Mouse (Mus musculus): Measurements from ENCODE around the gene Gm28043. TPM values are rescaled to one million over a fixed set of nuclear protein-coding genes. Genes with fewer than 3 reads are reported as not detected.
A peak's percentile ranks its signal among the peaks of the same experiment; 100 is the strongest.

Gm28043 gene
- polyA plus RNA-seq (2014; fragmentation: Nextera tagmentation; extraction: Ambion mirVana): 2.8 and 3.4 TPM in 2 replicates

- Histone ChIP-seq H3K4me1 (replicated peaks; ENCODE audit: control insufficient read depth, insufficient read depth, low read length) (peaks cover 16% of the 10 kb centered on the region), H3K9ac (ENCODE audit: low read length) (peak within 1 kb of the TSS; percentile 97), H3K27me3 (replicated peaks; ENCODE audit: control insufficient read depth, insufficient read depth, low read length) (no peaks in the 10 kb centered on the region), H3K4me2 (ENCODE audit: low read length) (peak within 1 kb of the TSS; percentile 64), H3K4me3 (ENCODE audit: low read depth, low read length) (peak within 1 kb of the TSS; percentile 94), H3K27ac (ENCODE audit: low read depth) (peak within 1 kb of the TSS; percentile 96), H3K9me3 (ENCODE audit: control insufficient read depth, low read length) (no peaks in the 10 kb centered on the region), H3K36me3 (ENCODE audit: control insufficient read depth, insufficient read depth, low read length) (peaks cover 12% of the 10 kb centered on the region)
- ATAC-seq (replicated peaks; ENCODE audit: low FRiP score, low TSS enrichment, low read depth) (peak; percentile 91), DNase-seq (ENCODE audit: low spot score) (peak; percentile 94)
- WGBS: under 1% methylated on average over 52 of the region's 52 CpGs
Observed at GRCm38 (mm10) chr17:29614115-29615023, at the start of gene Gm28043, which contains the start of gene Rnf8. TSS of gene Gm28043 (plus strand) at chr17:29614876. TSS of gene Rnf8 (plus strand) at chr17:29614790.

GRCm38 (mm10) chr17:29565521-29565920, 49.2 kb upstream of the Gm28043 start:
- DNase-seq (ENCODE audit: low spot score) (no peak), ATAC-seq (replicated peaks; ENCODE audit: low FRiP score, low TSS enrichment, low read depth) (no peak)
- no peak overlapping the region for H3K9ac ChIP-seq (ENCODE audit: low read length)
- H3K27me3 ChIP-seq (replicated peaks; ENCODE audit: control insufficient read depth, insufficient read depth, low read length): no peaks in the 10 kb centered on the region
- H3K36me3 ChIP-seq (ENCODE audit: control insufficient read depth, insufficient read depth, low read length): peaks cover 27% of the 10 kb centered on the region
- 98% methylated on average over 5 of the region's 5 CpGs for WGBS
- no peaks in the 10 kb centered on the region for H3K9me3 ChIP-seq (ENCODE audit: control insufficient read depth, low read length)
- no peak overlapping the region for H3K27ac ChIP-seq (ENCODE audit: low read depth)
- H3K4me2 ChIP-seq (ENCODE audit: low read length): no peak overlapping the region
- no peak overlapping the region for H3K4me3 ChIP-seq (ENCODE audit: low read depth, low read length)
- H3K4me1 ChIP-seq (replicated peaks; ENCODE audit: control insufficient read depth, insufficient read depth, low read length): no peaks in the 10 kb centered on the region

- WGBS: 92% methylated on average over 15 of the region's 15 CpGs
- no peak overlapping the region for H3K9ac ChIP-seq (ENCODE audit: low read length)
- DNase-seq (ENCODE audit: low spot score) (no peak), ATAC-seq (replicated peaks; ENCODE audit: low FRiP score, low TSS enrichment, low read depth) (no peak)
- H3K27me3 ChIP-seq (replicated peaks; ENCODE audit: control insufficient read depth, insufficient read depth, low read length): no peaks in the 10 kb centered on the region
- no peaks in the 10 kb centered on the region for H3K9me3 ChIP-seq (ENCODE audit: control insufficient read depth, low read length)
- no peak overlapping the region for H3K27ac ChIP-seq (ENCODE audit: low read depth)
- peaks cover 54% of the 10 kb centered on the region for H3K36me3 ChIP-seq (ENCODE audit: control insufficient read depth, insufficient read depth, low read length)
- no peaks in the 10 kb centered on the region for H3K4me1 ChIP-seq (replicated peaks; ENCODE audit: control insufficient read depth, insufficient read depth, low read length)
- H3K4me3 ChIP-seq (ENCODE audit: low read depth, low read length): no peak overlapping the region
- H3K4me2 ChIP-seq (ENCODE audit: low read length): no peak overlapping the region
Observed at GRCm38 (mm10) chr17:29568435-29568834, 46.2 kb upstream of the Gm28043 start.

- H3K9ac ChIP-seq (ENCODE audit: low read length): no peak overlapping the region
- no peaks in the 10 kb centered on the region for H3K27me3 ChIP-seq (replicated peaks; ENCODE audit: control insufficient read depth, insufficient read depth, low read length)
- H3K4me3 ChIP-seq (ENCODE audit: low read depth, low read length): no peak overlapping the region
- WGBS: 90% methylated on average over 6 of the region's 6 CpGs
- DNase-seq (ENCODE audit: low spot score): no peak
- H3K9me3 ChIP-seq (ENCODE audit: control insufficient read depth, low read length): no peaks in the 10 kb centered on the region
- no peak overlapping the region for H3K4me2 ChIP-seq (ENCODE audit: low read length)
- ATAC-seq (replicated peaks; ENCODE audit: low FRiP score, low TSS enrichment, low read depth): no peak
- H3K36me3 ChIP-seq (ENCODE audit: control insufficient read depth, insufficient read depth, low read length): peaks cover 63% of the 10 kb centered on the region
- H3K4me1 ChIP-seq (replicated peaks; ENCODE audit: control insufficient read depth, insufficient read depth, low read length): no peaks in the 10 kb centered on the region
- no peak overlapping the region for H3K27ac ChIP-seq (ENCODE audit: low read depth)
Observed at GRCm38 (mm10) chr17:29569831-29570230, 44.8 kb upstream of the Gm28043 start.

GRCm38 (mm10) chr17:29579579-29580126, 35.0 kb upstream of the Gm28043 start:
- H3K9me3 ChIP-seq (ENCODE audit: control insufficient read depth, low read length): no peaks in the 10 kb centered on the region
- no peak for ATAC-seq (replicated peaks; ENCODE audit: low FRiP score, low TSS enrichment, low read depth)
- no peaks in the 10 kb centered on the region for H3K4me1 ChIP-seq (replicated peaks; ENCODE audit: control insufficient read depth, insufficient read depth, low read length)
- 86% methylated on average over 4 of the region's 4 CpGs for WGBS
- DNase-seq (ENCODE audit: low spot score): no peak
- H3K27me3 ChIP-seq (replicated peaks; ENCODE audit: control insufficient read depth, insufficient read depth, low read length): no peaks in the 10 kb centered on the region
- no peak overlapping the region for H3K4me2 ChIP-seq (ENCODE audit: low read length)
- H3K27ac ChIP-seq (ENCODE audit: low read depth): no peak overlapping the region
- H3K36me3 ChIP-seq (ENCODE audit: control insufficient read depth, insufficient read depth, low read length): peaks cover 73% of the 10 kb centered on the region
- H3K9ac ChIP-seq (ENCODE audit: low read length): no peak overlapping the region
- no peak overlapping the region for H3K4me3 ChIP-seq (ENCODE audit: low read depth, low read length)

- H3K27me3 ChIP-seq (replicated peaks; ENCODE audit: control insufficient read depth, insufficient read depth, low read length): no peaks in the 10 kb centered on the region
- H3K9me3 ChIP-seq (ENCODE audit: control insufficient read depth, low read length): no peaks in the 10 kb centered on the region
- ATAC-seq (replicated peaks; ENCODE audit: low FRiP score, low TSS enrichment, low read depth) (no peak), DNase-seq (ENCODE audit: low spot score) (no peak)
- 86% methylated on average over 5 of the region's 5 CpGs for WGBS
- H3K4me1 ChIP-seq (replicated peaks; ENCODE audit: control insufficient read depth, insufficient read depth, low read length): no peaks in the 10 kb centered on the region
- H3K36me3 ChIP-seq (ENCODE audit: control insufficient read depth, insufficient read depth, low read length): peaks cover 40% of the 10 kb centered on the region
- no peak overlapping the region for H3K4me2 ChIP-seq (ENCODE audit: low read length)
- no peak overlapping the region for H3K4me3 ChIP-seq (ENCODE audit: low read depth, low read length)
- no peak overlapping the region for H3K9ac ChIP-seq (ENCODE audit: low read length)
- H3K27ac ChIP-seq (ENCODE audit: low read depth): no peak overlapping the region
Observed at GRCm38 (mm10) chr17:29583569-29583968, 31.1 kb upstream of the Gm28043 start.

GRCm38 (mm10) chr17:29584306-29584705, 30.4 kb upstream of the Gm28043 start:
- H3K4me2 ChIP-seq (ENCODE audit: low read length): no peak overlapping the region
- WGBS: 62% methylated on average over 5 of the region's 5 CpGs
- no peak overlapping the region for H3K9ac ChIP-seq (ENCODE audit: low read length)
- no peaks in the 10 kb centered on the region for H3K9me3 ChIP-seq (ENCODE audit: control insufficient read depth, low read length)
- H3K36me3 ChIP-seq (ENCODE audit: control insufficient read depth, insufficient read depth, low read length): peaks cover 38% of the 10 kb centered on the region
- no peak overlapping the region for H3K4me3 ChIP-seq (ENCODE audit: low read depth, low read length)
- DNase-seq (ENCODE audit: low spot score) (no peak), ATAC-seq (replicated peaks; ENCODE audit: low FRiP score, low TSS enrichment, low read depth) (no peak)
- H3K27me3 ChIP-seq (replicated peaks; ENCODE audit: control insufficient read depth, insufficient read depth, low read length): no peaks in the 10 kb centered on the region
- H3K27ac ChIP-seq (ENCODE audit: low read depth): no peak overlapping the region
- 0 out of 2 replicates have a peak, but pooled peaks cover under 1% of the 10 kb centered on the region for H3K4me1 ChIP-seq (replicated peaks; ENCODE audit: control insufficient read depth, insufficient read depth, low read length)

GRCm38 (mm10) chr17:29584737-29585136, 29.9 kb upstream of the Gm28043 start:
- peaks cover 34% of the 10 kb centered on the region for H3K36me3 ChIP-seq (ENCODE audit: control insufficient read depth, insufficient read depth, low read length)
- no peak overlapping the region for H3K4me3 ChIP-seq (ENCODE audit: low read depth, low read length)
- peaks cover 3% of the 10 kb centered on the region; the same call in 1 of the 2 replicates for H3K4me1 ChIP-seq (replicated peaks; ENCODE audit: control insufficient read depth, insufficient read depth, low read length)
- no peak for ATAC-seq (replicated peaks; ENCODE audit: low FRiP score, low TSS enrichment, low read depth)
- no peak overlapping the region for H3K9ac ChIP-seq (ENCODE audit: low read length)
- H3K4me2 ChIP-seq (ENCODE audit: low read length): no peak overlapping the region
- H3K27me3 ChIP-seq (replicated peaks; ENCODE audit: control insufficient read depth, insufficient read depth, low read length): no peaks in the 10 kb centered on the region
- no peaks in the 10 kb centered on the region for H3K9me3 ChIP-seq (ENCODE audit: control insufficient read depth, low read length)
- whole genome bisulfite sequencing: 74% methylated on average over 3 of the region's 3 CpGs
- no peak for DNase-seq (ENCODE audit: low spot score)
- H3K27ac ChIP-seq (ENCODE audit: low read depth): no peak overlapping the region

Measured in intestine, embryonic 14.5 days (tissue).